Mouse (Mus musculus): Measurements from ENCODE around the gene Haao. TPM values are rescaled to one million over a fixed set of nuclear protein-coding genes. Genes with fewer than 3 reads are reported as not detected.
A peak's percentile ranks its signal among the peaks of the same experiment; 100 is the strongest.

The Haao gene
- polyA plus RNA-seq, 1 experiment from 2014 or later = 93.3 TPM

DNA sequence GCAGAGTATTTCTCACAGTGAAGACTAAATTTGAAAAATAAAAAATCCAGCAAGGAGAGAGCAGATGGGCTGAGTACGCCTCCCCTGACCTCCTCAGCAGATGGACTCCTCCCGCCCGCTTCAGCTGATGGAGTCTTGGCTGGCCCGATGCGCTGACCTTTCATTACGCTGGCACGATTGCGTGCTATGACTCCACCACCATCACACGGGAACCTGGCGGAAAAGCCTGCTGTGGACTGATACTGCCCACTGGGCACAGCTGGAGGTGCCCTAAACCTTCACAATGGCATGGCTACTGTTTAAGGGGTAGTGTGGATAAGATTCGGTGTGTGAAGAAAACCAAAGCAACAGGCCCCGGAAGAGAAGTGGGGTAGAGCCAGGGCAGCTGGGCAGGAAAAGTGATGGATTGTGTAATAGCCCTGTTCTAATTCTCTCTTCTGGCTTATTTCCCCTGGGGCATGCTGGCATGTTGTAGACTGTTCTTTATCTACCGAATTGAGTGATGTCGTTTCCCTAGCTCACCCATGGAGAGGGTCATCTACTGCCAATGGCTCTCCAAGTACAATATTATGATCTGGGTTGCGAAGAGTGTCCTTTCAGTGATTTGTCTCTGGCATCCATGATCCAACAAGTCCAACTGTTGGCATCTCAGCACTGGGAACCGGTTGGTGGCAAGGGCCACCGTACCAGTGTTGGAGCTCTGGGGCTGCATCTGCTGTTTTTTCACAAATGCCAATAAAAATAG, 35.4 kb downstream of the Haao start:
- H3K4me3 ChIP-seq (ENCODE audit: low read depth, low read length) = no peak overlapping the region
- 88% methylated on average over 17 of the region's 17 CpGs for WGBS (ENCODE audit: insufficient replicate concordance)
- DNase-seq = no peak

GRCm38 (mm10) chr17:83810285-83810684, 37.5 kb downstream of the Haao start:
- Histone ChIP-seq H3K36me3 (replicated peaks; ENCODE audit: insufficient read depth, low read length) (peaks cover 34% of the 10 kb centered on the region), H3K4me2 (ENCODE audit: low read depth, low read length) (peak overlapping the region; percentile 64), H3K9ac (replicated peaks) (no peak overlapping the region), H3K4me1 (ENCODE audit: insufficient read depth) (peaks cover 31% of the 10 kb centered on the region), H3K27ac (ENCODE audit: low read depth) (no peak overlapping the region; the same call in 1 of the 2 replicates), H3K4me3 (ENCODE audit: low read depth, low read length) (no peak overlapping the region), H3K9me3 (ENCODE audit: low read length) (no peaks in the 10 kb centered on the region), H3K27me3 (ENCODE audit: insufficient read depth, low read length) (no peaks in the 10 kb centered on the region)
- 73% methylated on average over 5 of the region's 5 CpGs for WGBS (ENCODE audit: insufficient replicate concordance)
- ATAC-seq (peak; percentile 60), DNase-seq (peak; percentile 54)
- no peak for TF ChIP-seq CTCF (IDR thresholded peaks at IDR 0.05; ENCODE audit: low read depth)
- no peak for TF ChIP-seq EP300 (IDR thresholded peaks at IDR 0.05; ENCODE audit: low read depth)

More for the DNA sequence above, 35.4 kb downstream of the Haao start:
- Histone ChIP-seq H3K36me3 (replicated peaks; ENCODE audit: insufficient read depth, low read length) (peaks cover 20% of the 10 kb centered on the region), H3K9me3 (ENCODE audit: low read length) (no peaks in the 10 kb centered on the region), H3K27ac (ENCODE audit: low read depth) (no peak overlapping the region), H3K4me1 (ENCODE audit: insufficient read depth) (peaks cover 30% of the 10 kb centered on the region), H3K9ac (replicated peaks) (no peak overlapping the region), H3K27me3 (ENCODE audit: insufficient read depth, low read length) (no peaks in the 10 kb centered on the region), H3K4me2 (ENCODE audit: low read depth, low read length) (no peak overlapping the region)
- TF ChIP-seq CTCF (IDR thresholded peaks at IDR 0.05; ENCODE audit: low read depth) = no peak
- no peak for TF ChIP-seq EP300 (IDR thresholded peaks at IDR 0.05; ENCODE audit: low read depth)
- no peak for ATAC-seq

DNA sequence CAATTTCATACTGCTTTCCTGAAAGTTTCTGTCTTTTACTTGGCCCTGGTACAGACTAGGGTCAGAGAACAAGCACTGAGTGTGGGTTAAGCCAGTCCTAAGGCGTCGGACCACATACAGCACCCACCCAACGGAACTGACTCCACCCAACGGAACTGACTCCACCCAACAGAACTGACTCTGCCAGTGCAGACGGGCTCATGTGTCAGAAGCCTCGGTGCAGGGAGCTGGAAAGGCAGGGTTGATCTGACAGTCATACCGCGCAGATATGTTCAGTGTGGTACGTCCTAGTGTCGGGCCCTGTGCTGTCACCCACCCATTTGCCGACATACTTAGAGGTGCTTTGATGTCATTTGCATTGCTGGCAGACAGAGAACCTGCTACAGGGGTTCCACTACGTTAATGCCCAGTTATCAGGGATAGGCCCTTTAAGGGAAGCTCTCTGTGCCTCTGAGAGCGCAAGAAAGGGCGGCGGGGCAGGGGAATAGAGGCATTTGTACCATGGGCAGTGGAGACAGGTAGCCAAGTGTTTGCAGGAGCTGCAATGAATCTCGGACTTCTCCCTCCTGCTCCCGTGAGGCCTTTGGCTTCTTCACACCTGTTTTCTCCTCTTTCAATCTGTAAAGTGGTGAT, 38.5 kb downstream of the Haao start:
- peak overlapping the region; percentile 70 for H3K27ac ChIP-seq (ENCODE audit: low read depth)
- DNase-seq (peak; percentile 69), ATAC-seq (peak; percentile 86)
- H3K9ac ChIP-seq (replicated peaks) = no peak overlapping the region
- no peak for TF ChIP-seq CTCF (IDR thresholded peaks at IDR 0.05; ENCODE audit: low read depth)
- no peak for TF ChIP-seq EP300 (IDR thresholded peaks at IDR 0.05; ENCODE audit: low read depth)
- 67% methylated on average over 17 of the region's 17 CpGs for WGBS (ENCODE audit: insufficient replicate concordance)
- H3K4me2 ChIP-seq (ENCODE audit: low read depth, low read length) = peak overlapping the region; percentile 64
- H3K36me3 ChIP-seq (replicated peaks; ENCODE audit: insufficient read depth, low read length) = peaks cover 43% of the 10 kb centered on the region
- peaks cover 31% of the 10 kb centered on the region for H3K4me1 ChIP-seq (ENCODE audit: insufficient read depth)
- H3K27me3 ChIP-seq (ENCODE audit: insufficient read depth, low read length) = no peaks in the 10 kb centered on the region
- no peak overlapping the region for H3K4me3 ChIP-seq (ENCODE audit: low read depth, low read length)
- no peaks in the 10 kb centered on the region for H3K9me3 ChIP-seq (ENCODE audit: low read length)

DNA sequence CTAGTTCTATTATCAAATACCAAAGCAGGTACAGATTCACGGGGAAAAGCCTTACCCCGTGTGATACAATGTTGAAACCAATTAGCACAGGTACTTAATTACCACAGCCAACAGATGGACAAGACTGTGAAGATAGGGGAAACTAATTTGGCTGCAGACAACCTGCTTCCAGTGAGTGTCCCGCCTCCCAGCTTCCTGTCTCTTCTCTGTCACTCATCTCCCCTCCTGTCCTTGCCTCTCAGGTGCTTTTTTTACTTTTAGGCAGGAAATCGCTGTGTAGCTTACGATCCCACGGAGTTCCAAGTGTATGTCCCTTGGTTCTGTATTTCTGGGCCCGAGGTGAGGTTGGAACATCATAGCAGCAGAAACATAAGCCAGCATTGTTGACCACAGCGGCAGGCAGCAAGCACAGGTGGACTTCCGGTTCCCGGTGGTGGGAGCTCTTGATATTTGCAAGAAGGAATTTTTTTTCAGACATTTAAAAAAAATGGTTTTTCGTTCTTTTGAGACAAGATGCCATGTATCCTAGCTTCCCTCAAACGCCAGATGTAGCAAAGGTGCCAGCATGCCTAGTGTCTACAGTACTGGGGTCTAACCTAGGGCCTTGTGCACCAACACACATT, 39.2 kb downstream of the Haao start:
- H3K9ac ChIP-seq (replicated peaks) = no peak overlapping the region
- H3K4me1 ChIP-seq (ENCODE audit: insufficient read depth) = peaks cover 31% of the 10 kb centered on the region
- peaks cover 49% of the 10 kb centered on the region for H3K36me3 ChIP-seq (replicated peaks; ENCODE audit: insufficient read depth, low read length)
- TF ChIP-seq EP300 (IDR thresholded peaks at IDR 0.05; ENCODE audit: low read depth) = no peak
- no peak for TF ChIP-seq CTCF (IDR thresholded peaks at IDR 0.05; ENCODE audit: low read depth)
- H3K27ac ChIP-seq (ENCODE audit: low read depth) = peak overlapping the region; percentile 70
- ATAC-seq = no peak
- H3K4me3 ChIP-seq (ENCODE audit: low read depth, low read length) = no peak overlapping the region
- 83% methylated on average over 12 of the region's 12 CpGs for WGBS (ENCODE audit: insufficient replicate concordance)
- no peak for DNase-seq
- H3K27me3 ChIP-seq (ENCODE audit: insufficient read depth, low read length) = no peaks in the 10 kb centered on the region
- no peaks in the 10 kb centered on the region for H3K9me3 ChIP-seq (ENCODE audit: low read length)
- H3K4me2 ChIP-seq (ENCODE audit: low read depth, low read length) = peak overlapping the region; percentile 64

DNA sequence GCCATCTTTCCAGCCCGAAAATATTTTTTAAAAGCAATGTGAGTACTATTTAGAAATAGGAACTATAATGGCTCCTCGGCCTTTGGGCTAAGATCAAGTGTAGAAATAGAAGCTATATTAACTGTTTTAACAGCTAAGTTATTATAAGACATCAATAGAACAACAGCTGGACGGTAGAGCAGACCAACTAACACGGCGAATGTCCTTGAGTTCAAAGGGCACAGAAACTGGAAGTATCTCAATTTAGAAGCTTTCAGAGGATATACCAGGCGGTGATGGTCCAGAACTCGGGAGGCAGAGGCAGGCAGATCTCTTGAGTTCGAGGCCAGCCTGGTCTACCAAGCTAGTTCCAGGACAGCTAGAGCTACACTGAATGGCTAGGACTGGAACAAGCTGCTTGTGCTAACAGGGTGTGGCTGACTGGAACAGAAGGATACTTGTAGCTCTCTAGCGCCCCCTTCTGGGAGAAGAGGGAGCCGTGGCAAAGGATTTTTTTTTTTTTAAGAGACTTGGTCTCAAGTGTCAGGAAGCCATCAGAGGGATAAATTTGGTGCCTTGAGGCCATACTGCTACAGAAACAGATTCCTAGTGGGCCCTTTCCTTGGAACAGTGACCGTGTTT, 39.9 kb downstream of the Haao start:
- ATAC-seq (peak; percentile 56), DNase-seq (peak; percentile 85)
- H3K4me2 ChIP-seq (ENCODE audit: low read depth, low read length) = no peak overlapping the region
- WGBS (ENCODE audit: insufficient replicate concordance) = 65% methylated on average over 11 of the region's 11 CpGs
- peaks cover 31% of the 10 kb centered on the region for H3K4me1 ChIP-seq (ENCODE audit: insufficient read depth)
- H3K9me3 ChIP-seq (ENCODE audit: low read length) = no peaks in the 10 kb centered on the region
- H3K27ac ChIP-seq (ENCODE audit: low read depth) = peak overlapping the region; percentile 34; the same call in 1 of the 2 replicates
- no peak overlapping the region for H3K4me3 ChIP-seq (ENCODE audit: low read depth, low read length)
- H3K36me3 ChIP-seq (replicated peaks; ENCODE audit: insufficient read depth, low read length) = peaks cover 49% of the 10 kb centered on the region
- H3K27me3 ChIP-seq (ENCODE audit: insufficient read depth, low read length) = no peaks in the 10 kb centered on the region
- no peak overlapping the region for H3K9ac ChIP-seq (replicated peaks)
- TF ChIP-seq EP300 (IDR thresholded peaks at IDR 0.05; ENCODE audit: low read depth) (no peak), CTCF (IDR thresholded peaks at IDR 0.05; ENCODE audit: low read depth) (peak; percentile 93)

DNA sequence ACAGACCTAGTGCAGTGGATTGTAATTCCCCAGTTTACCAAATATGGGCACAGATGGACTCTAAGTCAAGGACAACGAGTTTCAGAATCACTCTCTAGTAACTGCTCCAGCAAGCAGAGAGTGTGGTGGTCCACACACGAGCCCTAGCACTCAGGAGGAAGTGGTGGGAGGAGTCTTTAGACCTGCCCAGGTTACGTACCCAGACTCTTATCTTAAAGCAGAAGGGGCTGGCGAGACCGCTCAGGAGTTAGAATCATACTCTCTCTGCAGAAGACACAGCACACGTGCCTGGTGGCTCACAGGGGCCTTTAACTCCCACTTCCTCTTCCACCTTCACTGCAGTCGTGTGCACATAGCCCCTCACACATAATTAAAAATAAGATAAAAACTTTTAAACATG, 40.4 kb downstream of the Haao start:
- WGBS (ENCODE audit: insufficient replicate concordance) = 37% methylated on average over 7 of the region's 7 CpGs
- ATAC-seq (no peak), DNase-seq (no peak)
- Histone ChIP-seq H3K27ac (ENCODE audit: low read depth) (peak overlapping the region; percentile 34; the same call in 1 of the 2 replicates), H3K36me3 (replicated peaks; ENCODE audit: insufficient read depth, low read length) (peaks cover 48% of the 10 kb centered on the region), H3K4me1 (ENCODE audit: insufficient read depth) (peaks cover 29% of the 10 kb centered on the region), H3K4me2 (ENCODE audit: low read depth, low read length) (no peak overlapping the region), H3K4me3 (ENCODE audit: low read depth, low read length) (no peak overlapping the region), H3K9ac (replicated peaks) (no peak overlapping the region), H3K9me3 (ENCODE audit: low read length) (no peaks in the 10 kb centered on the region), H3K27me3 (ENCODE audit: insufficient read depth, low read length) (no peaks in the 10 kb centered on the region)
- TF ChIP-seq EP300 (IDR thresholded peaks at IDR 0.05; ENCODE audit: low read depth) (no peak), CTCF (IDR thresholded peaks at IDR 0.05; ENCODE audit: low read depth) (no peak)
